Mouse (Mus musculus) common myeloid progenitor, adult 5-6 weeks (primary cell): ENCODE results near the gene Igsf6. TPM values are rescaled to one million over a fixed set of nuclear protein-coding genes. Genes with fewer than 3 reads are reported as not detected.
"Not testable (repeated sequence)": the region's sequence is repeated elsewhere in the genome, so short reads cannot be mapped to it uniquely, and the experiment has no call there.

Experiments
- ATAC-seq: replicated peaks from 2 replicates; pipeline ENCODE4 v1.8.0; 2016; ENCODE audit warnings: low read depth, mild to moderate bottlenecking, moderate TSS enrichment, inconsistent platforms; ENCODE audit not compliant: poor library complexity, severe bottlenecking
- total RNA-seq: library from RNA; stranded (forward); fragments of 200-1000, 187-1606 nt; gene quantifications from 2 replicates; pipeline ENCODE4 v1.2.3, GENCODE M21; 2017

Igsf6 gene
- total RNA-seq, 1 experiment from 2014 or later = 43.5 TPM

DNA sequence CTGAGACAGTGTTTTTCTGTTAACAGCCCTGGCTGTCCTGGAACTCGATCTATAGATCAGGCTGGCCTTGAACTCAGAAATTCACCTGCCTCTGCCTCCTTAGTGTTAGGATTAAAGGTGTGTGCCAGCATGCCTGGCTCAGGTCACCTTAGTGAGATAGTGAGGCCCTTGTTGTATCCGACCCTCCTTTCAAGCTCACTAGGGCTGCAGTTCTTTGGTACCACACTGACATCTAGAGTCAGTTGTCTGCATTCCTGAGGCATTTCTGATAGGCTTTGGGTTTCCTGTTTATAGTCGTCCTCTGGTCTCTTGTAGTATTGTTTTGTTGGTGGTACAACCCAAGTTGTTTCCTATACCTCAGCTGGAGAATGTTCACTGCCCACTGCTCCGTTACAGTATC lies 10.1 kb downstream of the Igsf6 start:
- ATAC-seq = peak; percentile 55

DNA sequence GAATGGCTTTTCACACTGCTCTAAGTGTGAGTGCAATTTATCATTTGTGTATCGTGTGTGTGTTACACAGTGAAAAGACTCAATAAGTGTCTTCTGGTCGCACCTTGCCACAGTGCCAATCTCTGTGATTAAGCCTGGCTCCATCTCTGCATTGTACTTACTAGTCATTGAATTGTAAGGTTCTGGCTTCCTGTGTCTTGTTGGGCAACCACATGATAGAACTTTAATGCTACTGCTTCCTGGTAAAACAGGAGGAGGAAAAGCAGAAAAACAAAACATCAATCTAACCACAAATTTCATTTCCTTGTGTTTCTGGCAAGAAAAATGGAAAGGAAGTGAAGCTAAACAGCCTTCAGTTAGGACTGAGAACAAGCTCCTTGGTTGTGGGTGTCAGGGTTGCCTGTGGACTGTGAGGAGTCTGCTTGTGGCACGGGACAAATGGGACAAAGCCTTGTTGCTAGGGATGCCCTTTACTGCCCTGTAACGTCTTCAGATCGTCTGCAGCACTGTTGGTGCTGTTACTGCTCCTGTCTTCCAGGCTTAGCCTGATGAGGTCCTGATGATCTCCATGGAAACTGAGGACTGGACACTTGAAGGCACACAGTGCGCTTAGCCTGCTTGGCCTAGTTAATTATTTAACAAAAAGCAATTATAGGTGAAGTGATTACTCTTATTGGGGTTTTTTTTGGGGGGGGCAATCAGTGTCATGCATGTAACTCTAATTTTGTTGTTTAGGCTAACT lies 14.7 kb downstream of the Igsf6 start:
- peak; percentile 72 for ATAC-seq

GRCm38 (mm10) chr7:121053071-121053470 lies 21.3 kb downstream of the Igsf6 start:
- no peak for ATAC-seq

DNA sequence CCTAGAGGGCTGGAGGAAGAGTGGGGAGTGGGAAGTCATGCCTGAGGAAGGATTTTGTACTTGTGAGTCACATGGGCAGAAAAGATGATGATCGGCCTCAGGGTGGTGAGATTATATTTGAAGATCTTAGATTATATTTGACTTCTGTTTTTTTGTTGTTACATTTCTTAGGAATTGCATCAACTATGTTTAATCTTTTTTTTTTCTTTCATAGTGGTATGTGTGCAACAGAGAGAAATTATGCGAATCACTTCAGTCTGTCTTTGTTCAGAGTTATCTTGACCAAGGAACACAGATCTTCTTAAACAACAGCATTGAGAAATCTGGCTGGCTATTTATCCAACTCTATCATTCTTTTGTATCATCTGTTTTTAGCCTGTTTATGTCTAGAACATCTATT lies 26.7 kb downstream of the Igsf6 start:
- ATAC-seq = no peak

- ATAC-seq = no peak
Observed at GRCm38 (mm10) chr7:121045671-121046453, 28.5 kb downstream of the Igsf6 start.

DNA sequence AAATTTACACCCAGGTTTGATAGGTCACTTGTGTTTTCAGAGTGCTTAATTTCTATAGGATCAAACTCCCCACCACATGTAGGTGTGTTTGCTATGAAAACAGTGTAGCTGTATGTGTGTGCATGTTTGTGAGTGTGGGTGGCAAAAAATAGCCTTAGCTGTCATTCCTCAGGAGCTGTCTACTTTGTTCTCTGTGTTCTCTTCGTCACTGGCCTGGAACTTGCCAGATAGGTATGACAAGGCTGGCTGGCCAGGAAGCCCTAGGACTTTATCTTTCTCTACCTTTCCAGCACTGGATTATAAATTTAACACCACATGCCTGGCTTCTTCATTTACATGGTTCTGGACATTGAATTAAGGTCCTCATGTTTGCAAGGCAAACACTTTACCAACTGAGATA lies 30.1 kb downstream of the Igsf6 start:
- no peak for ATAC-seq

DNA sequence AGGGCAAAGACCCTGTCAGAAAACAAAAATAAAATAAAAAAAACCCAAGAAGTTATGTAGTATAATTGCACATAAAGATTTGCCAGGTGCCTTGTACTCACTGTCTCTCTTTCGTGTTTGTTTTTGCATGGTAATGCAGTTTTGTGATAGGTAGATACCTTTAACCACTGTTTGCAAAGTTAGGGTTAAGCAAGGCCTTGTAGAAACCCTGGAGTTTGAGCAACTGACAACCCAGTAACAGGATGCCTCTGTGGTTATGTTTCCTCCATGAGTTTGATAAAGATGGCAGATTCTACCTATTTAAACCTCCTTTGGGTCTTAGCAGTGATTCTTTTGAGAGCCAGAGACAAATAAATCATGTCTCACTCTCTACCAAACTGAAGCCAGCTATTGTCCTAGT lies 30.9 kb downstream of the Igsf6 start:
- no peak for ATAC-seq

GRCm38 (mm10) chr7:121043004-121043403 lies 31.4 kb downstream of the Igsf6 start:
- ATAC-seq = no peak

GRCm38 (mm10) chr7:121041989-121042388 lies 32.4 kb downstream of the Igsf6 start:
- ATAC-seq = no peak

GRCm38 (mm10) chr7:121040595-121040994 lies 33.8 kb downstream of the Igsf6 start:
- ATAC-seq = peak; percentile 42; the same call in 1 of the 2 replicates

GRCm38 (mm10) chr7:121035161-121035721 lies 39.1 kb downstream of the Igsf6 start:
- ATAC-seq = peak; percentile 7; the same call in 1 of the 2 replicates

GRCm38 (mm10) chr7:121034701-121035141 lies 39.7 kb downstream of the Igsf6 start:
- ATAC-seq = peak; percentile 14; the same call in 1 of the 2 replicates

DNA sequence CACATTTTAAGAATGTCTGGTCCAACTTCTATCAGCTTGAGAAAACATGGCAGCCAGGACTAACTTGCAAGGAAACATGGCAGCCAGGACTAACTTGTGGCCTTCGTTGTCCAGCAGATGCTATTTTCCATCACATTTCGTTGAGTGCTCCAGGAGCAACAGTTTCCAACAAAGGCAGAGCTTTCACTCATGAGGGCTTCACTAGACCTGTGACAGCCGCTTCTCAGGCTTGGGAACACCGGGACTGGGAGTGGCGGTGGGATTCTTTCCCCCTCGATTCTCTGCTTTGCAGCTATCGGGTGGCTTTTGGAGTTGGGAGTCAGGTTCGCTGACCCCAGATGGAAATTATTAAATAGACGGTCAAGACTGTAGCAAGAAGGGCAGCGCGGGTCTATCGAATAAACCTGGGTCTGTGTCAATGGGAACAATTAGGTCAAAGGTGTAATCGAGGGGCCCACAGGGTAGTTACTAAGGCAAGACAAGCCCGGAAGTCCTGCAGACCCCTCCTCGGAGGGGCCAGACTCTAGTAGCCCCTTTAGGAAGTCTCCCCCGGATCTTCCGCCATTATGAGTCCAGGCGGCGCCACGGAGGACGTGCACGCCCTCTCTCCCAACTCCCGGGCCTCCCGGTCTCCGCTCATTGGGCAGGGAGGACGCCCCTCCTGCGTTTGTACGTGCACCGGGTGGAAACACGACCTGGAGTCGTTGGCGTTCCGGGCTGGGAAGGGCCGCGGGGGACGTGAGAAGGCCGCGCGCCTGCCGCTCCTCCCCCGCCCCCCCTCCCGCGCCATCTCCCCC lies 40.3 kb downstream of the Igsf6 start, which contains the start of gene Mettl9:
Gene Mettl9, plus strand, starts transcription at position 590 of the 797 bp plus-strand sequence.
- peak; percentile 99 for ATAC-seq

DNA sequence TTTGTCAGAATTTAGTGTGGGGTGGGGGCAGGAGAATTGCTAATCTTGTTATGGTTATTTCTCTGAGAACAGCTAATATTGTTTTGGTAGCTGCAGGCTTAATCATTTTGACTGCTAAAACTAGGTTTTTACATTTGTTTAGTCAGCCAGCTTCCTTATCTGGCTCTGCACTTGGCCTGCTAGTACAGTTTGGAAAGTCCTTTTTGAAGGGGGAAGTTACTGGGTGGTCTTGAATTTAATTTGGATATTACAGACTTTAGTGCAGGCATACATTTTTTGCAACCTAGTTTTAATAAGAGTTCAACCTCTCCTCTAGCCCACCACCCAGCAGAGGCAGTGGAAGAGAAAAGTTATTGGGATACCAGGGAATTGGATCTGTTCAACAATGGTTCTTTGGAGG lies 44.4 kb downstream of the Igsf6 start:
- not testable (repeated sequence) for ATAC-seq

DNA sequence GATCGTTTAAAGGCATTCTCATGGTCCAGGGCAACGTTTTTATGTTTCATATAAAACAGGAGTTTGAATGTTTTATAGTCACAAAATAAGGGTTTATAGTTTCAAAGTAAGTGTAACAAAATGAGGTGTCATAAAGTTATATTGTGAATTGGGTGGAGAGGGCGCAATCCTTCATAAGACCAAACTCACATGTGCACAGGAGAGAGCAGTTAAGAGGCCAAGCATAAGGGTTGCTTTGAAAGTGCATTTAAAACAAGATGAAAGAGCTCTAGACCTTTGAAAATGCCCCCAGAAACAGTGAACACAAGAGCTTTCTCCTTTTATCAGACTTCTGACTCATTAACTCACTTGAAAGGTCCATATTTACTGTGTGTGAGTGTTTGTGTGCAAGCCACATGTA lies 48.1 kb downstream of the Igsf6 start:
- ATAC-seq = no peak

- ATAC-seq = no peak
Observed at GRCm38 (mm10) chr7:121025221-121026008, 49.0 kb downstream of the Igsf6 start.

DNA sequence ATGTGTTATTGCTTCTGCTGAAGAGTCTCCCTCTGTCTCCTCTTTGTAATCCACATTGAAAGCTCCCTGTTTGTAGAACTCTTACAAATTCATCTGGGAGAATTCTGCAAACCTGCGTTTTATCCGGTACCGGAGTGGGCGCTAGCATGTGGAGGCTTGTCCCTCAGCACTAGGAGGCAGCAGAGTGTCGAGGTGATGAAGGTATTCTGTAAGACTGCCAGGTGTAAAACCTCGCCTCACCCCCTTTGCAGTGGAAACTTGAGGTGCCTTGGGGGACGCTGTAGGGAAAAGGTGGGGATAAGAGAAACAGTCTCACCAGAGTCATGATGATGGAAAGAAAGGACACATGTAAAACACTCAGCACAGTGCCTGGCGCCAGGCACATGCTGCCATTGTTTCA lies 54.1 kb downstream of the Igsf6 start:
- ATAC-seq = peak; percentile 42; the same call in 1 of the 2 replicates

DNA sequence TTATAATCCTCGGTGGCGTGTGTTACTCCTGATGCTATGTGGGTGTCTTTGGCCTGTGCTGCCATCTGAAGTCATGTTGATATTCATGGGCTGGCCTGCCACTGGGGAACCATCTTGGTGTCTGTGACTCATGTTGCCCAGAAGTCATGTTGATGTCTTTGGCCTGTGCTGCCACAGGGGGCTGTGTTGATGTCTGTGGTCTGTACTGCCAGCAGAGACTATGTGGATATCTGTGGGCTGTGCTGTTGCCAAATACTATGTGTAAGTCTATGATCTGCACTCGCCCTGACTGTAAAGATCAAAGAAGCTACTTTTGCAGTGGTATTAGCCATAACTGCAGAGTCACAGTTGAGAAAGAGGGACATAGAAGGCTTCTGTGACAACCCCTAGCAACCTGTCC lies 55.6 kb downstream of the Igsf6 start:
- peak; percentile 32; the same call in 1 of the 2 replicates for ATAC-seq

DNA sequence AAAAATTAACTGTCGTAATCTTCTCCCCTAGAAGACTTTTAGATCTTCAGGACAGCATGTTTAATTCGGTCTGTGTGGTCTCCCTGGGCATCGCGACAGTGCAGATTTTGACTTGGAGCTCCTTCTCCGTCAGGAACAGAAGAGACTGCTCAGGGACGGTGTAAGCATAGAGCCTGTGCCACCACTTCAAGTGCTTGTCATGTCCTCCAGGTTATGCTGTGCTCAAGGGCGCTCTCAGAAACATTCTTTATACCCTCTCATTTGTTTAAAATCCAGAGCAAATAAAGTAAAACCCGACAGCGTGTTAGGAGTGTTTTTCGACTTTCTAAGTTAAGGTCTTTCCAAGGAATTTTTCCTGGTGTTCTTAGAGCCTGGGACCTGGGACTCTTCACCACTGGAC lies 59.9 kb downstream of the Igsf6 start:
- no peak for ATAC-seq
